Mouse (Mus musculus) MEL (cell line): ENCODE measurements around the gene Ucn2.

ENCODE experiments used
- GABPA ChIP-seq: IDR thresholded peaks from 2 replicates; pipeline ENCODE4 v1.6.1; 2012; ENCODE audit warnings: low read depth, mild to moderate bottlenecking, inconsistent platforms, low read length, improper control_type of control experiment, moderate library complexity
- JUND ChIP-seq: IDR thresholded peaks from 2 replicates; pipeline ENCODE4 v1.6.1; 2011; ENCODE audit warnings: low read depth, mild to moderate bottlenecking, improper control_type of control experiment, low read length
- MAZ ChIP-seq: IDR thresholded peaks from 2 replicates; pipeline ENCODE4 v1.6.1; 2012; ENCODE audit warnings: low read depth, mild to moderate bottlenecking, inconsistent platforms, low read length, improper control_type of control experiment
- POLR2AphosphoS5 ChIP-seq: IDR thresholded peaks from 2 replicates; pipeline ENCODE4 v1.6.1; 2012; ENCODE audit warnings: low read depth, borderline replicate concordance, mild to moderate bottlenecking, inconsistent platforms, low read length, moderate library complexity, mixed read lengths

- no peak for TF ChIP-seq GABPA
- no peak for TF ChIP-seq POLR2AphosphoS5
- TF ChIP-seq MAZ, result no peak
- TF ChIP-seq JUND, result no peak
Observed at GRCm38 (mm10) chr9:109030312-109030711, 44.5 kb downstream of the Ucn2 start.
